Mouse (Mus musculus): ENCODE results near the gene Mcm2. TPM values are rescaled to one million over a fixed set of nuclear protein-coding genes. Genes with fewer than 3 reads are reported as not detected.

The Mcm2 gene
- polyA plus RNA-seq (2017; shearing (Covaris generic)), result 79.9 TPM

DNA sequence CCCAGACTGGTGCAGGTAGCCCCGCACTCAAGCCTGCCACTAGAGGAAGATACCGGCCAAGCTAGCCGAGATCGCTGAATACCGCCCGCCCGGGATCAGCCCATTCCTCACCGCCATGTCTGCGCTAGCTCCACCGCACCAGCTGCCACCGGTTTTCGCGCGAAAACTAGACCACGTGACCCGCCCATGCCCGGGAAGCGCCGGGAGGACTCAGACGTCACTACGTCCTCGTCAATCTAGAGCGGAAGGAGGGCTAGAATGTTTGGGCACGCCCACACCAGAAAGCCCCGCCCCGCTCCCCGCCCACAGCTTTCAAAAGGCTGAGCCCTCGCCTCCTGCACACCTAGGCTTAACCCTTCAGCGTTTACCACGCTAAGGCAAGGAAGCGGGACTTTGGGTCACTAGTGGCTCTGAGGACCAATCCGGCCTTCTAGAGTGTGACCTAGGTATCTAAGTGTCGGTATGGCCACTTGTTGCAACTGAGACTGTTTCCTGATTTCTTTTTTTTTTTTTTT is at the start of gene Mcm2:
Mcm2 (minus strand) TSS at position 247 of the 515 bp plus-strand sequence.

DNA sequence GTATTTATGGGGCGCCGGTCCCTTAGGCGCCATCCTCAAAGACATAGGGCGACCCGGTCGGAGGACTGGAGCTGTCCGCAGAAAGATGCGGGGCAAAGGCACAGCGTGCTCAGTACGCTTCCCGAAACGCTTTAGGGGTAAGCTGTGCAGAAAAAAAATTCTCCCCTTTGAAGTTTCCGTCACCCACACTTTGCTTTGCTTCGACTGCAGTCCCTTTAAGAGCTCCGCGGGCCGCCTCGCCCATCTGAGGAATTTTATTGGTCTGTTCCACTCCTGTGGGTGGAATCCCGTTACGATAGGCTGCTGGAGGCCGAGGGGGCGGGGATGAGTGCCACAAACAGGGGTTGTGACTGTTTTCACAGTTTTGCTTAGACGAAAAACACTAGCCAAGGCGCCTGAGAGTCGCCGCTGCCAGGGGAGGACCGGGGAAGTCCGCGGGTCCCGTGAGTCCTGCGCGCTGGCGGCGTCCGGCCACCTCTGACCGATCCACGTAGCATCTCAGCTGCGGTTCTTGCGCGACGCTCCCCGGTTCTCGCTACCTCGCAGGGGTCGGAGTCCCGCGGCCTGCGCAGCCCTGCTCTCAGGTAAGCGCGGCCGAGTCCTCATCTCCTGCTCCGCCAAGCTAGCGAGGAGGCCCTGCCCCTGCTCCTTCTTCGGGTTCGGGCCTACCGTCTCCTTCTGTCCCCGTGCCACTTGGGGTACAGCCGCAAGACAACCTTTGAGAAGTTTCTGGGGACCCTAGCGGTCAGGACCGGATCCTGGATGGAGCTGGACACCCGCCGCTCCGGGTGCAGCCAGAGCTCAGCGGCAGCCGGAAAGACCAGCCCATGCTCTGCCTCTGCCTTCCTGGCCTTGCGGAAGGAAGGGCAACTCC is 3.6 kb upstream of the Mcm2 start, which contains the start of gene Tpra1:
Tpra1 (plus strand) TSS at position 305 of the 874 bp plus-strand sequence.

DNA sequence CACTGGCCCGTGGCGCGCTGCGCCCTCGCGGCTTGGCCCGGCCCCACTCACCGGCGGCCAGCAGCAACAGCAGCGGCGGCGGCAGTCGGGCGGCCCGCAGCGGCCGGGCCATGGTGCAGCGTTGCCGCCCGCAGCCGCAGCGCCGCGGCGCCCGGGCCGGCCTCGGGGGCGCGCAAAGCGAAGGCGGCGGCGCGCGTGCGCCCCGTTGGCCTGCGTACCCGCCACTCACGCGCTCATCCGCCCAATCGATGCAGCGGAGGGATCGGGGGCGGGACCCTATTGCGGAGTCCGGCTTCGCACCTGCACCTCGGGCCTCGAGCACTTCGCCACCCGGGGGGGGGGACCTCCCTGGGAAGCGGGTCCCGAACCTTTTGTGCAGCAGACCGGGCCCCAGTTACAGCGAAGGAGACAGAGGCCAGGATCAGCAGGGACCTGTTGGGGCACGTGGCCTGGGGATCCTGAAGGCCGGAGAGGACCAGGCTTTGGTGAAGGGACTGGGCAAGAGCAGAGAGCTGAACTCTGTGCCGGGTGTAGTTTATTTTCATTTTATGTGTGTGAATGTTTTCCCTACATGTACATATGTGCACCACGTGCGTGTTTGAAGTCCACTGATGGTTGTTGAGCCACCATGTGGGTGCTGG is 23.6 kb downstream of the Mcm2 start, which contains the start of gene Podxl2:
Podxl2 (minus strand) TSS at position 177 of the 641 bp plus-strand sequence.

DNA sequence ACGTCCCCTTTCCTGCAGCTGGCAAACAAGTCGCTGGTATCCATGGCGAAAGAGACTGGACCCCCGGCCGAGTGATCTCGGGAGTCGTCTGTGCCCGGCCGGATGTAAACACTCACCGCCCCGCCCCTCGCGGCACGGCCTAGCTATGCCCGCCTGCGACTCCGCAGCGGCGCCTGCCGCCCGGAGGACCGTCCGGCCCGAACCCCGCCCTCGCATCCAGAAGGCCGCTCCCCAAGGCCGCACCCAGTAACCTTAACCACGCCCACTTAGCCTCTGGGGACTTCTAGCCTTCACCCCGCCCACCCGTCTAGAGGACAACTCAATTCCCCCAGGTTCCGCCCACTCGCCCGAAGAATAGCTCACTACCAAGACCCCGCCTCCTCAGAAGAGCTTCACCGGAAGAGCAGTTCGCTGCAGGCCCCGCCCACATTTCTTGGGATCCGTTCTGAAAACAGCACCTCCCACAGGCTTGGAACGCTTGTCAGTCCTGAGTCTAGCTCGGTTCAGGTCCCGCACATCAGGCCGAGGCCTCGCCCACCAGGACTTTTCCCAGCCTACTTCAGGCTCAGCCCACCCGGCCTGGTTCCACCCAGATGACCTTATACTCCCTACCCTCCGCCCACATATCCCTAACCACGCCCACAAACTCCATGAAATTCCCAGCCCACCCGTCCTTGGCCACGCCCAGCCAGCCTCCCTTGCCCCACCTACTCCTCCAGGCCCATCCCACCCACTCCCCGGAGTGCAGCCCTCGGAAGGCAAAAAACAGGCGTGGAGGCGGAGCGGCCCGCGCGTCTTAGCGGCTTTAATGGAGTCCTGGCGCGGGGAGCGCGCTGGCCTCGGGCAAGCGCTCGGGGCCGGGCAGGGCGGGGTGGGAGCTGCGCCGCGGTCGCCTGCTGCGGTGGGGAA is 56.5 kb downstream of the Mcm2 start, which contains the start of gene Abtb1:
Abtb1 (minus strand) TSS at position 204 of the 909 bp plus-strand sequence.

Other genes with a start within 250 kb of the Mcm2 start
- 0.72 TPM for gene Mgll, start 174.4 kb downstream of the Mcm2 start, polyA plus RNA-seq (2017; shearing (Covaris generic))
- gene Abtb1, start 56.8 kb downstream of the Mcm2 start, polyA plus RNA-seq (2017; shearing (Covaris generic)), result 80.4 TPM
- gene Podxl2, start 23.7 kb downstream of the Mcm2 start, polyA plus RNA-seq (2017; shearing (Covaris generic)), result 0.35 TPM
- 135 TPM for gene Tpra1, start 3.5 kb upstream of the Mcm2 start, polyA plus RNA-seq (2017; shearing (Covaris generic))